Mouse (Mus musculus) kidney, embryonic 14.5 days (tissue): Measurements from ENCODE around the gene Sbk1. TPM values are rescaled to one million over a fixed set of nuclear protein-coding genes. Genes with fewer than 3 reads are reported as not detected.

Experiments
- ATAC-seq: fragments of 200-750 bp; cut with Nextera tagmentation; 2 replicates; pipeline ENCODE4 v1.8.0; 2017; ENCODE audit warnings: moderate number of reproducible peaks, mild to moderate bottlenecking, moderate TSS enrichment, moderate library complexity; ENCODE audit not compliant: low FRiP score, low TSS enrichment
- H3K27ac ChIP-seq: fragments of 300-500 bp; sonication (generic); 2 replicates; pipeline ENCODE4 v1.5.1; 2014; ENCODE audit warnings: low read depth, mild to moderate bottlenecking, low read length, moderate library complexity, mixed read lengths
- H3K27me3 ChIP-seq: fragments of 300-500 bp; sonication (generic); 2 replicates; pipeline ENCODE4 v1.6.1; 2014; ENCODE audit warnings: mild to moderate bottlenecking, low read length; ENCODE audit not compliant: control insufficient read depth, insufficient read depth
- H3K36me3 ChIP-seq: fragments of 300-500 bp; sonication (generic); 2 replicates; pipeline ENCODE4 v1.6.1; 2014; ENCODE audit warnings: low read length, mixed read lengths; ENCODE audit not compliant: control insufficient read depth, insufficient read depth
- H3K4me1 ChIP-seq: fragments of 300-500 bp; sonication (generic); 2 replicates; pipeline ENCODE4 v1.6.1; 2014; ENCODE audit warnings: low read length, mixed read lengths; ENCODE audit not compliant: control insufficient read depth, insufficient read depth
- H3K4me2 ChIP-seq: fragments of 300-500 bp; sonication (generic); replicated peaks from 2 replicates; pipeline ENCODE4 v1.6.1; 2014; ENCODE audit warnings: low read depth, mild to moderate bottlenecking, low read length
- H3K4me3 ChIP-seq: fragments of 300-500 bp; sonication (generic); 2 replicates; pipeline ENCODE4 v1.5.1; 2014; ENCODE audit warnings: mild to moderate bottlenecking, low read length
- H3K9ac ChIP-seq: fragments of 300-500 bp; sonication (generic); 2 replicates; pipeline ENCODE4 v1.6.1; 2014; ENCODE audit warnings: low read depth, mild to moderate bottlenecking, low read length, moderate library complexity
- H3K9me3 ChIP-seq: fragments of 300-500 bp; sonication (generic); 2 replicates; pipeline ENCODE4 v1.6.1; 2016; ENCODE audit warnings: low read length; ENCODE audit not compliant: control insufficient read depth
- WGBS: fragments of 180-500 bp; shearing (Covaris S2); extraction: QIAGEN DNeasy Blood & Tissue Kit; methylation state at CpG from one replicate; pipeline ENCODE4 v1.1.7; 2014; 5-methylcytosine and 5-hydroxymethylcytosine counted together
- polyA plus RNA-seq: library from polyadenylated mRNA; unstranded; fragments of >200 nt; fragmentation: Nextera tagmentation; extraction: Ambion mirVana; gene quantifications from 2 replicates; pipeline ENCODE4 v1.2.1, GENCODE M21; 2014

The Sbk1 gene
- polyA plus RNA-seq, 1 experiment from 2014 or later: 52.0 TPM

GRCm38 (mm10) chr7:126288104-126288497 is 15.7 kb downstream of the Sbk1 start:
- H3K4me2 ChIP-seq: no peak overlapping the region
- no peaks in the 10 kb centered on the region for H3K27me3 ChIP-seq
- peaks cover 42% of the 10 kb centered on the region for H3K36me3 ChIP-seq
- no peak overlapping the region for H3K27ac ChIP-seq
- 94% methylated on average over 2 of the region's 2 CpGs for WGBS
- no peaks in the 10 kb centered on the region for H3K4me1 ChIP-seq
- no peak overlapping the region for H3K9ac ChIP-seq
- H3K4me3 ChIP-seq: no peak overlapping the region
- H3K9me3 ChIP-seq: no peaks in the 10 kb centered on the region
- ATAC-seq: no peak

GRCm38 (mm10) chr7:126288571-126289091 is 16.2 kb downstream of the Sbk1 start:
- Histone ChIP-seq H3K9ac (no peak overlapping the region), H3K27ac (no peak overlapping the region), H3K4me3 (no peak overlapping the region), H3K36me3 (peaks cover 43% of the 10 kb centered on the region), H3K4me1 (no peaks in the 10 kb centered on the region), H3K9me3 (no peaks in the 10 kb centered on the region), H3K27me3 (no peaks in the 10 kb centered on the region), H3K4me2 (no peak overlapping the region)
- ATAC-seq: no peak
- WGBS: 86% methylated on average over 13 of the region's 13 CpGs

- no peak overlapping the region for H3K4me3 ChIP-seq
- H3K27ac ChIP-seq: no peak overlapping the region
- H3K36me3 ChIP-seq: peaks cover 47% of the 10 kb centered on the region
- ATAC-seq: no peak
- WGBS: 68% methylated on average over 7 of the region's 7 CpGs
- no peaks in the 10 kb centered on the region for H3K9me3 ChIP-seq
- no peaks in the 10 kb centered on the region for H3K4me1 ChIP-seq
- no peak overlapping the region for H3K4me2 ChIP-seq
- H3K27me3 ChIP-seq: no peaks in the 10 kb centered on the region
- no peak overlapping the region for H3K9ac ChIP-seq
Observed at GRCm38 (mm10) chr7:126289371-126289770, 17.0 kb downstream of the Sbk1 start.

- no peaks in the 10 kb centered on the region for H3K27me3 ChIP-seq
- no peak overlapping the region for H3K9ac ChIP-seq
- H3K4me3 ChIP-seq: no peak overlapping the region
- 93% methylated on average over 7 of the region's 7 CpGs for WGBS
- no peak overlapping the region for H3K4me2 ChIP-seq
- ATAC-seq: no peak
- H3K4me1 ChIP-seq: no peaks in the 10 kb centered on the region
- H3K9me3 ChIP-seq: no peaks in the 10 kb centered on the region
- peaks cover 50% of the 10 kb centered on the region for H3K36me3 ChIP-seq
- H3K27ac ChIP-seq: no peak overlapping the region
Observed at GRCm38 (mm10) chr7:126289956-126290355, 17.5 kb downstream of the Sbk1 start.

- H3K27me3 ChIP-seq: no peaks in the 10 kb centered on the region
- WGBS: 92% methylated on average over 70 of the region's 72 CpGs
- peaks cover 50% of the 10 kb centered on the region for H3K36me3 ChIP-seq
- no peak overlapping the region for H3K9ac ChIP-seq
- no peak overlapping the region for H3K4me3 ChIP-seq
- no peaks in the 10 kb centered on the region for H3K4me1 ChIP-seq
- H3K9me3 ChIP-seq: no peaks in the 10 kb centered on the region
- H3K27ac ChIP-seq: no peak overlapping the region
- H3K4me2 ChIP-seq: no peak overlapping the region
- ATAC-seq: no peak
Observed at GRCm38 (mm10) chr7:126291681-126292545, 19.5 kb downstream of the Sbk1 start.

GRCm38 (mm10) chr7:126293091-126293490 is 20.7 kb downstream of the Sbk1 start:
- 78% methylated on average over 4 of the region's 4 CpGs for WGBS

GRCm38 (mm10) chr7:126297579-126298460 is 25.4 kb downstream of the Sbk1 start:
- WGBS: 75% methylated on average over 8 of the region's 8 CpGs
- no peak for ATAC-seq
- no peaks in the 10 kb centered on the region for H3K9me3 ChIP-seq

More at GRCm38 (mm10) chr7:126293091-126293490, 20.7 kb downstream of the Sbk1 start:
- Histone ChIP-seq H3K36me3 (peaks cover 50% of the 10 kb centered on the region), H3K27me3 (no peaks in the 10 kb centered on the region), H3K27ac (no peak overlapping the region), H3K9me3 (no peaks in the 10 kb centered on the region), H3K9ac (no peak overlapping the region), H3K4me1 (no peaks in the 10 kb centered on the region), H3K4me3 (no peak overlapping the region), H3K4me2 (no peak overlapping the region)
- no peak for ATAC-seq

GRCm38 (mm10) chr7:126298856-126299255 is 26.4 kb downstream of the Sbk1 start:
- no peak for ATAC-seq
- 67% methylated on average over 4 of the region's 4 CpGs for WGBS
- no peaks in the 10 kb centered on the region for H3K4me1 ChIP-seq

More at GRCm38 (mm10) chr7:126297579-126298460, 25.4 kb downstream of the Sbk1 start:
- Histone ChIP-seq H3K4me3 (no peak overlapping the region), H3K4me2 (no peak overlapping the region), H3K36me3 (peaks cover 18% of the 10 kb centered on the region), H3K27ac (no peak overlapping the region), H3K4me1 (no peaks in the 10 kb centered on the region), H3K27me3 (no peaks in the 10 kb centered on the region), H3K9ac (no peak overlapping the region)

More at GRCm38 (mm10) chr7:126298856-126299255, 26.4 kb downstream of the Sbk1 start:
- no peak overlapping the region for H3K4me3 ChIP-seq
- peaks cover 8% of the 10 kb centered on the region; the same call in 1 of the 2 replicates for H3K36me3 ChIP-seq
- no peaks in the 10 kb centered on the region for H3K27me3 ChIP-seq
- no peaks in the 10 kb centered on the region for H3K9me3 ChIP-seq
- H3K4me2 ChIP-seq: no peak overlapping the region
- no peak overlapping the region for H3K27ac ChIP-seq
- H3K9ac ChIP-seq: no peak overlapping the region
